Mouse (Mus musculus): ENCODE measurements around the gene Tnfrsf21.

The Tnfrsf21 gene

DNA sequence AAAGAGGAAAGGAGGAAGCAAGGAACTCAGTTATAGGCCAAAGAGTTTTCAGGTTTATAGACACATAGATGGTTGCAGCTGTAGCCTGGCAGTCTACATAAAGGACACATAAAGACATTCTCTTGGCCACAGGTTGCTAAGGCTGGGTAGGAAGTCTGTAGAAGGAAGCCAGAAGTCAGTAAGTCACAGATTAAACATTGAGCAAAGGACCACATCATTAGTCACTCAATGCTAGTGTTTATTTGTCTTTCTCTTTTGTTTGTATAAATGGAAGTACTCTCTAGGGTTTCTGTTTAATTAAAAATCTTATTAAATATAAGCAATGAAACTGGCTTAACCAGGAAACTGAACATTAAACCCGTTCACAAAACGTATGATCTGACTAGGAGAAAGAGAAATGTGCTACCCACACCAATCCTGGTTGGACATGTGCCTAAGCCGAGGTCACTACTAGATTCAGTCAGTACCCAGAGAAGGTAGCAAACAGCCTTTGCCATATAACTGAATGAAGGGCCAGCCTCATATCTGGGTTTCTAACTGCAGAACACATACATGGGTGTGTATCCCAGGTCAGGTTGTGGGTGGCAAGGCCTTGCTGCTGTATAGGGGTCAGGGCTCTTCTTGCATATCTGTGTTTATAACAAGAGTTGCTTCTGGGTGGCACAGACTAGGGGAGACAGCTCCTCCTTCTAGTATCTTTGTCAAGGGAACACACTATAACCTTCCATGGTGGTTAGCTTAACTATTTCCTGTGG lies 113.9 kb downstream of the Tnfrsf21 start:
- DNase-seq (ENCODE audit: low spot score), result no peak

DNA sequence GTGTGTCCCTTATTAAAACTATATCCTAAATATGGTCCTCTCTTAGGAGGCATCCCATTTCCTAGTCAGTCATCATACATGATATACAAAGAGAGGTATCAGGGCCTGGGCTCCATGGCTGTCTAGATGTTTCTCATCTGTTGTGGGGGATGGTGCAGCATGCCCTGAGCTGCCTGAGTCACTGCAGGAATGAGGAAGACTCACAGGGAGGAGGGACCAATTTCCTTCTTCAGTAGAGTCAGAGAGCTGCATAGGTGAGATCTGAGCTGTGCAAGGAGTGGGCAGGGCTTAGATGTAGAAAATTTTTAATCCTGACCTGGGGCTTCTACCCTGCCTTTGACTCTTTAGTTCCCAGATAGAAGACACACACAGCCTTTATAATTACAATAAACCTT lies 114.5 kb downstream of the Tnfrsf21 start:
- DNase-seq (ENCODE audit: low spot score), result no peak

DNA sequence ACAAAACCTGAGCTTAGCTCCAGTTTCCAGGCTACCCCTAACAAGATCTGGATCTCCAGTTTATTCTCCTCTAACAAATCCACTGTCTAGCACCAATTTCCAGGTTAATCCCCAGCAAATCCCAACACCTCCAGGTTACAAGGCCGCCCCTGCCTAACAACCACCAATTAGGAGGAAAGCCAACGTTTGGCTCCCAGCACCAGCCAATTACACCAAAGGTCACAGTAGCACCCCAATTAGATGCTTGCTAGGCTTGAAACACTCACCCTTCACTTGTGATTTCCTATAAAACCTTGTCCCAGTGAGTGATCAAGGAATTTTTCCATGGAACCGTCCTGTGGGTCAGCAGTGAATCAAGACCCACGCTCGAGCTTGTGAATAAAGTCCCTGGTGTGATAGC lies 116.1 kb downstream of the Tnfrsf21 start:
- no peak for DNase-seq (ENCODE audit: low spot score)

DNA sequence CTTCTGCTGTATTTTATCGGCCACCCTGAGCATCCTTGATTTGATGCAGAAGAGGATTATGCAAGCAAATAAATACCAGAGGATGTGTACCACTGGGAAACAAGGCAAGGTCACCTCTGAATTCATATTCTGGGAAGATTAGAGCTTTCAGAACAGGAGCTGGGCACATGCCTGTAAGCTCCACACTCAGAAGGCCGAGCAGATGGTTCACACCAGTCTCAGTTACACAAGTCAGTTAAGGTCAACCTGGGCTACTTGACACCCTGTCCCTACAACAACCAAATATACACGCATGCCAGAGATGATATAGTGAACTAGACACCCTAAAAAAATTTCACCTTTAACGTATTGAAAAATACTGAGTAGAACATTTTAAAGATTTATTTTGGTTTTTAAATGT lies 116.8 kb downstream of the Tnfrsf21 start:
- no peak for DNase-seq (ENCODE audit: low spot score)

DNA sequence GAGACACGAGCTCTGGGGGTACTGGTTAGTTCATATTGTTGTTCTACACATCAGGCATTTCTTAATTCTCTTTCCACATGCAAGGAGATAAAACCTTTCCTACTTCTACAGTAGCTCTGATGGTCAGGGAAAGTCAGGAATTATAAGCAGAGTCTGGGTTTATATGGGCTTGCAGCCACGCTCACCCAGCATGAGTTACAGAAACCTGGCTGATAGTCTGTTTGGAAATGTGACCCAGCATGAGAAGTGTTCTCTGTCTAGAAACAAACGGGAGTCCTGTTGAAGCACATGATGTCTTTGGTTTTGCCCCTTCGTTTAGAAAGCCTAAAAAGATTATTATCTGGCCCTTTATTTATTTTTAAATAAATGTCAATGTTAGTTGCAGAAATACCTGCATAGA lies 118.6 kb downstream of the Tnfrsf21 start:
- no peak for DNase-seq (ENCODE audit: low spot score)

DNA sequence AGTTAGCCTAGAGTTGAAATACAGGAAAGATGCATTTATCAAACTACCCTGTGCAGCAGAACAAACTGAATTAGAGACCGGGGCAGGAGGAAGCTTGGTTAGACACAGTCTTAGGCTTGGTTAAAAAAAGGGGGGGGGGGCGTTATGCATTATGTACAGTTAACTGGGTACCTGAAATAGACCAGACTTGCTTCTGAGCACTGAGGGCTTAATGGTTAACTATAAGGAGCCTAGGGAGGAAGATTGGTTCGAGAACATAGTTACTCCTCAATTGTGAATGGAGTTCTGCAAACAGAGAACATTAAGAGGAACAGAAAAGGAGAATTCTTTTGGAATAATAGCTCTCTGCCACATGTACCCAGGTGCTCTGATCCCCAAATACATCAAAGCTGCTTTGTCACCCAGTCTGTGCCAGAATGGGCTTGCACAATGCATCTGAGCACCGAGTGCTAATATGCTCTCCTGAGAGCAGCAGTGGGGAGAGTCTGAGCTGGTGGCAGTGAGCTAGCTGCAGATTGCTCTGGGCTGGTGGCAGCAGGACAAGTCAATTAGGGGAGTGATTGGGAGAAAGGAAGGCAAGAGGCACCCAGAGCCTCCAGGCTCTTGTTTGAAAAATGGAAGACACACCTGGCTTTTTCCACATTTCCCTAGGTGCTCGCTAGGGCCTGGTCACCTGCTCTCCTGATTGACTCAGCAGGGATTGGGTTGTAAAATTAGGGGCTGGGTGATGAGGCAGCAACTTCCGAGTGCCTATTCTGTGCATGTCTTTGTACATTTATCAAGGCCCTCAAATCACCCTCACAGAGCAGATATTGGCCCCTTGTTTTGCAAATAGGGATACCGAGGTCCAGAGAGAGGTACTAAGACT lies 119.3 kb downstream of the Tnfrsf21 start:
- no peak for DNase-seq (ENCODE audit: low spot score)

DNA sequence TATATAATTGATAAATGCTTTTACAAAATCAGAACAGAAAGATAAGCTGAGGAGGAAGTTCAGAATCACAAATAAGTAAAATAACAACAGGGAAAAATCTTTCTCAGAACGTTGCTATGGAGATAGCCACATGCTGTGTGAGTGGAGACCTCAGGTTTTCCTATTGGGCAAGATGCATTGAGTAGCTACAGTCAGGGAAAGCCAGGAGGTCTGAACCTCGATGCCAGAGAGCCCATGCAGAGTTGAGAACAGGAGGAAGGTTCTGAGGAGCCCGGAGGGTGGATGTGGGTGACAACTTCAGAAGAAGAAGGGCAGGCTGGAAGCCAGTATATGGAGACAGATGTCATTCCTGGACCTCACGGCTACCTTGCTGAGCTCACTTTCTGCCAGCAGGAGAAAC lies 120.4 kb downstream of the Tnfrsf21 start:
- DNase-seq (ENCODE audit: low spot score), result no peak

DNA sequence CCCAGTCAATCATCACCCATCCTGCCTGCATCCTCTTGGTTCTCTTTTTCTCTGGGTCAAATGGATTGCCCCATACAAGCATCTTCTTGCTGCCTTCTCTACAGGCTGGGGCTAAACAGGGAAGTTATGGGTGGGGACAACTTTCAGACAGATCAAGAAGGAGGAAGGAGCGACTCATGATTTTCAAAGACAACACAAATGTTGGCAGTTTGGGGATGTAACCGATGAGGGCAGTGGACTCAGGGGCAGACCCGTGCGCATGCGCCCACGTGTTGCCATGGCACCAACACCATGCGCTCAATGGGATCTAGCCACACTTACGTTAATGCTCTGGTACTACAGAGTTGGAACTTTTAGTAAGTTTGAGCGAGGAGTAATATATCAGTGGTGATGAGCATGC lies 121.5 kb downstream of the Tnfrsf21 start:
- no peak for DNase-seq (ENCODE audit: low spot score)

DNA sequence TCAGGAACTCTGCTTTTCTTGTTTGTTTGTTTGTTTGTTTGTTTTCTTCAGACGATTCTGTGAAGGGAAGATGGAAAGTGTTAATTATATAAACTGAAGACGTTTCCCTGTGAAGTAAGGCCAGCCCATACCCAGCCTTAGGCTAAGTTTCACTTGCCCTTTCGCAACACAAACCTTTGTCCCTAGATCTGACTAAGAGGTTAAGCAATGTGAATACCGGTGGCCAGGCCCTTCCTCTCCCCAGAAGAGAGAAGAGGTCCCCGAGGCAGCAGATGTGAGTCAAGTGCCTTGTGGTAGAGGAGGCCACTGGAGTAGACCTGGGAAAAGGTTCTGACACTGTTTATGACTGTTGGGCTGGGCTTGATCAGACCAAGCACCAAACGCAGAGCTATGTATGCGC lies 122.0 kb downstream of the Tnfrsf21 start:
- no peak for DNase-seq (ENCODE audit: low spot score)
